Mouse (Mus musculus) intestine, postnatal 0 days (tissue): Measurements from ENCODE around the gene Nprl3. TPM values are rescaled to one million over a fixed set of nuclear protein-coding genes. Genes with fewer than 3 reads are reported as not detected.

Experiments used
- ATAC-seq: fragments of 200-750 bp; cut with Nextera tagmentation; 2 replicates; pipeline ENCODE4 v1.8.0; 2017; ENCODE audit warnings: mild to moderate bottlenecking, moderate TSS enrichment, moderate library complexity
- H3K27ac ChIP-seq: fragments of 300-500 bp; sonication (generic); 2 replicates; pipeline ENCODE4 v1.5.1; 2014; ENCODE audit warnings: mild to moderate bottlenecking, low read depth, low read length, moderate library complexity
- H3K27me3 ChIP-seq: fragments of 300-500 bp; sonication (generic); replicated peaks from 2 replicates; pipeline ENCODE4 v1.6.1; 2014; ENCODE audit warnings: low read length, mixed read lengths; ENCODE audit not compliant: control insufficient read depth, insufficient read depth
- H3K36me3 ChIP-seq: fragments of 300-500 bp; sonication (generic); 2 replicates; pipeline ENCODE4 v1.6.1; 2014; ENCODE audit warnings: mild to moderate bottlenecking, moderate library complexity; ENCODE audit not compliant: control insufficient read depth, insufficient read depth
- H3K4me1 ChIP-seq: fragments of 300-500 bp; sonication (generic); replicated peaks from 2 replicates; pipeline ENCODE4 v1.6.1; 2014; ENCODE audit warnings: antibody characterized with exemption, low read length, mixed read lengths; ENCODE audit not compliant: control insufficient read depth, insufficient read depth
- H3K4me2 ChIP-seq: fragments of 300-500 bp; sonication (generic); replicated peaks from 2 replicates; pipeline ENCODE4 v1.6.1; 2014; ENCODE audit warnings: low read depth, mild to moderate bottlenecking, moderate library complexity
- H3K4me3 ChIP-seq: fragments of 300-500 bp; sonication (generic); 2 replicates; pipeline ENCODE4 v1.5.1; 2014; ENCODE audit warnings: low read depth, low read length
- H3K9ac ChIP-seq: fragments of 300-500 bp; sonication (generic); 2 replicates; pipeline ENCODE4 v1.6.1; 2014; ENCODE audit warnings: mild to moderate bottlenecking, low read depth, low read length
- H3K9me3 ChIP-seq: fragments of 300-500 bp; sonication (generic); 2 replicates; pipeline ENCODE4 v1.6.1; 2016; ENCODE audit warnings: mixed run types; ENCODE audit not compliant: control insufficient read depth
- CTCF ChIP-seq: sonication (generic); IDR thresholded peaks from 2 replicates; pipeline ENCODE4 v1.5.1; 2016; ENCODE audit warnings: low read depth, mild to moderate bottlenecking, control low read depth, antibody characterized with exemption, moderate library complexity
- WGBS: fragments of 180-500 bp; shearing (Covaris S2); extraction: QIAGEN DNeasy Blood & Tissue Kit; methylation state at CpG from one replicate; pipeline ENCODE4 v1.1.7; 2014; 5-methylcytosine and 5-hydroxymethylcytosine counted together
- polyA plus RNA-seq: library from polyadenylated mRNA; unstranded; fragments of >200 nt; fragmentation: Nextera tagmentation; extraction: Ambion mirVana; gene quantifications from 2 replicates; pipeline ENCODE4 v1.2.1, GENCODE M21; 2015

Gene Nprl3
- polyA plus RNA-seq, 1 experiment from 2014 or later = 19.8 TPM

DNA sequence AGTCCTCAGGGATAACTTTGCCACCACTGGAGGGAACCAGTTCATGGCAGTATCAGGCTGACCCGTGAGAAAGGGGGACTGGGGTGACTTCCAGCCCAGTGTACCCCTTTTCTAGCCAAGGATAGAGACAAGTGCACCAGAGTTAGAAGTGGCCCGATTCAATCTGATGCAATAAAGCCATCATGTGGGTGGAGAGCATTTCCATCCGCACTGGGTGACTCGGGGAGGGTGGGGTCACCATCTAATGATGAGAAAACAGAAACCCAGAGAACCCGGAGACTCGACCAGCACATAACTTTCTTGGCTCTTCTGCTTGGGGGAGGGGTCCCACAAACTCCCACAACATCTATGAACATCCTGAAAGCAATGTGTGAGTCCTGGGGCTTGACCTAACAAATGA lies 70.8 kb downstream of the Nprl3 start:
- no peaks in the 10 kb centered on the region for H3K36me3 ChIP-seq
- H3K4me2 ChIP-seq = no peak overlapping the region
- WGBS = 53% methylated on average over 6 of the region's 6 CpGs
- no peaks in the 10 kb centered on the region for H3K9me3 ChIP-seq
- H3K4me1 ChIP-seq = no peaks in the 10 kb centered on the region
- no peak overlapping the region for H3K27ac ChIP-seq
- no peak for TF ChIP-seq CTCF
- ATAC-seq = no peak
- H3K9ac ChIP-seq = no peak overlapping the region
- no peak overlapping the region for H3K4me3 ChIP-seq
- H3K27me3 ChIP-seq = no peaks in the 10 kb centered on the region

DNA sequence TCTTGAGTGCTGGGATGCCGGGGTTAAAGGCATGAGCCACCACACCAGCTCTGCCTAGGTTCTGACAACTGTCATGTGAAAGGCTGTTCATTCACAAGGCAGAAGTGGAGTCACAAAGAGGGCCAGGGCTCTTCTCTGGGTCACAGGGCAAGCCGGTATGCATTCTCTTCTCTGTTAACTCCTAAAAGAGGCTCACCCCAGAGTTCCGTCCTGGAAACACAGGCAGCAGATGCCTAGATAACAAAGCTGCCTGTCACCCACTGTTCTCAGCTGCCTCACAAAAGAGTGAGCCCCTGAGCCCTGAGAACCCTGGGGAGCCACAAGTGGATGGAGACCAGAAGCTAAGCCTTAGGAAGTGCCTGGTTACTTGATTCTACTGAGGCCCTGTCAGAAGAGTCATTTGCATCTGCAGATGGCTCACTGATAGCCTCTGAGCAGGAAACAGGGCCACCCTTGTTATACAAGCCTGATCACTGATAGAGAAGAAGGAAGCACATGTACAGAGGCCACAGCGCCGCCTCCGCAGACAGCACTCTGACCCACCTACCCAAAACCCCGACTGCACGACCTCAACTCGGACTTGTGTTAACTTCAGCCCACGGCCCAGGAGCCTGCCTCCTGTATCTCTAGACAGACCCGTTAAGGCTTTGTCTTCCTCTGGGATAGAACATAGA lies 71.5 kb downstream of the Nprl3 start:
- no peak overlapping the region for H3K27ac ChIP-seq
- no peak for TF ChIP-seq CTCF
- no peak overlapping the region for H3K4me3 ChIP-seq
- no peak; the same call in 1 of the 2 replicates for ATAC-seq
- H3K9ac ChIP-seq = no peak overlapping the region
- H3K4me2 ChIP-seq = no peak overlapping the region
- no peaks in the 10 kb centered on the region for H3K4me1 ChIP-seq
- no peaks in the 10 kb centered on the region for H3K36me3 ChIP-seq
- H3K9me3 ChIP-seq = no peaks in the 10 kb centered on the region
- no peaks in the 10 kb centered on the region for H3K27me3 ChIP-seq
- WGBS = 33% methylated on average over 11 of the region's 11 CpGs

DNA sequence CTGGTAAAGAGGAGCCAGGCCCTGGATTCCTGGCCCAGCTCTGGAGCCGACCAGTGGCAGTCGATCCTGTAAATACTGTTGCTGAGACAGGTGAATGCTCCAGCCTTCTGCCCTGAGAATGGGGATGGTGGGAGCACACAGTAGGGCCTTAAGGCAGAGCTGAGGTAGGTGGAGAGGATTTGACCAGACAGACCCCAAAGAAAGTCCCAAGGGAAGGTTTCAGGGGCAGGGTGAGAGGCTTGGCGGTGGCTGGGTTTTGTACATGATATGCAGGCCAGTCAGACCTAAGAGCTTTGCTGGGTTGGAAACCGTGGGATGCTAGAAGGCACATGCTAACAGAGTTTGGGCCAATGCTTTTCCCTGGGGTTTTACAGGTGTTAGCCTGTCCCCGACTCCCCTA lies 72.9 kb downstream of the Nprl3 start:
- Histone ChIP-seq H3K9ac (no peak overlapping the region), H3K4me1 (no peaks in the 10 kb centered on the region), H3K4me3 (no peak overlapping the region), H3K27me3 (no peaks in the 10 kb centered on the region), H3K9me3 (no peaks in the 10 kb centered on the region), H3K27ac (no peak overlapping the region), H3K4me2 (no peak overlapping the region), H3K36me3 (no peaks in the 10 kb centered on the region)
- no peak for TF ChIP-seq CTCF
- no peak for ATAC-seq
- WGBS = 82% methylated on average over 5 of the region's 5 CpGs

DNA sequence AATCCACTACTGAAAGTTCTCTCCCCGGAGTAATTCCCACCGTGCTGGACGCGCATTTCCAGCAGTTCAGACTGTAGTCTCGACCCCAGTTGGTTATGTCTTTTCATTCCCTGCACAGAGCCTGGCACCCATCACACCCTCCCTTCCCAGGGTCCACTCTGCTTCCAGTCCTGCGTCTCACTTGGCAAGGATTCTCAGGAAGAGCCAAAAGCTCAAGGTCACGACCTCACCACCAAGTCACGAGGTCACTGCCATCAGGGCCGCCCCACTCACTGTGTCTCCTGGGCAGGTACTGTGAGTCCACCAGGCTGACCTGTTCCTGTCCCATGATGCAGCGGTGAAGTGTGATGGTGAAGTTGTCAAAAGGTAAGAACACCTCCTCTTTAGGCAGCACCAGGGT lies 73.4 kb downstream of the Nprl3 start:
- 79% methylated on average over 10 of the region's 10 CpGs for WGBS
- Histone ChIP-seq H3K9ac (no peak overlapping the region), H3K4me3 (no peak overlapping the region), H3K9me3 (no peaks in the 10 kb centered on the region), H3K36me3 (no peaks in the 10 kb centered on the region), H3K27me3 (no peaks in the 10 kb centered on the region), H3K27ac (no peak overlapping the region), H3K4me2 (no peak overlapping the region), H3K4me1 (no peaks in the 10 kb centered on the region)
- no peak for TF ChIP-seq CTCF
- ATAC-seq = no peak

DNA sequence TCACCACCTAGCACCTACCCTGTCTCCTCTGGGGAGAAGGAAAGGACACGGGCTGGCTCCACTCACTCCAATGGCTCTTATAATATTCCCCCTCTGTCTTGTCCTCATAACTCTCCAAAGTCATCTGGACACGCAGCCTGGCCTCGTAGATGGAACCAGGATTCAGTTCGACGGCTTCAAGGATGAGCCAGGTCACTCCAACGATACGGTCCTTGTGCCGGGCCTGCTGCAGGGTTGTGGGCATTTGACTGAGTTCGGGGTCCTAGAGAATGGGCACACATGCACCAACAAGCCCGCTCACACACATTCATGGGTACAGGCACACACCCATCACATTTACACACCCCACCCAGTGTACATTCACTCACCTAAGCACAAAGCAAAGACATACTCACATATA lies 74.4 kb downstream of the Nprl3 start:
- ATAC-seq = no peak

DNA sequence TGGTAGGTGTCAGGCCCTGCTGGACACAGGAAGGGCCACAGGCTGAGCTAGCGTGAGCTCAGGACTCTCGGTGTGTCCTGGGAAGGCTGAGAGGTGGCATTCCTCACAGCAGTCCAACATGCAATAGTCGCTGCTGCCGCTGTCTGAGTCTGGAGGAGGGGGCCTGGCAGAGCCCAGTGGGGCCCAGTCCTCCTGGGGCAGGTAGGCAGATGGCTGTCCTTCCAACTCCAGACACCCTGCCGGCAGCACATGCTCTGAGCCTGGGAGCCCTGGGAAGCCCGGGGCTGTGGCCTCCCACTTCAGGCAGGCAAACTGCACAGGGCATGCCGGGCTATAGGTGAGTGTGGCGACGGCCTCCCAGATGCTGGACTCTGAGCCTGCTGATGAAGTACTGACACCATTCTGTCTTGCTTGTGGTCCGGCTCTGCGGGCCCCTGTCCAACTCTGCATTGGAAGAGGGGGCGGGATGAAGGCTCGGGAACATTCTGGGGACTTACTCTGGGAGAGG lies 76.8 kb downstream of the Nprl3 start:
- Histone ChIP-seq H3K9me3 (no peaks in the 10 kb centered on the region), H3K4me2 (no peak overlapping the region), H3K27me3 (no peaks in the 10 kb centered on the region), H3K4me1 (no peaks in the 10 kb centered on the region), H3K9ac (no peak overlapping the region), H3K27ac (no peak overlapping the region), H3K36me3 (no peaks in the 10 kb centered on the region), H3K4me3 (no peak overlapping the region)
- TF ChIP-seq CTCF = no peak
- no peak for ATAC-seq
- 84% methylated on average over 13 of the region's 13 CpGs for WGBS

More for the DNA sequence above, 74.4 kb downstream of the Nprl3 start:
- WGBS = 84% methylated on average over 10 of the region's 10 CpGs
- H3K4me2 ChIP-seq = no peak overlapping the region
- no peaks in the 10 kb centered on the region for H3K36me3 ChIP-seq
- no peak overlapping the region for H3K9ac ChIP-seq
- H3K27me3 ChIP-seq = no peaks in the 10 kb centered on the region
- no peak for TF ChIP-seq CTCF
- no peaks in the 10 kb centered on the region for H3K9me3 ChIP-seq
- H3K4me1 ChIP-seq = no peaks in the 10 kb centered on the region
- no peak overlapping the region for H3K4me3 ChIP-seq
- H3K27ac ChIP-seq = no peak overlapping the region

DNA sequence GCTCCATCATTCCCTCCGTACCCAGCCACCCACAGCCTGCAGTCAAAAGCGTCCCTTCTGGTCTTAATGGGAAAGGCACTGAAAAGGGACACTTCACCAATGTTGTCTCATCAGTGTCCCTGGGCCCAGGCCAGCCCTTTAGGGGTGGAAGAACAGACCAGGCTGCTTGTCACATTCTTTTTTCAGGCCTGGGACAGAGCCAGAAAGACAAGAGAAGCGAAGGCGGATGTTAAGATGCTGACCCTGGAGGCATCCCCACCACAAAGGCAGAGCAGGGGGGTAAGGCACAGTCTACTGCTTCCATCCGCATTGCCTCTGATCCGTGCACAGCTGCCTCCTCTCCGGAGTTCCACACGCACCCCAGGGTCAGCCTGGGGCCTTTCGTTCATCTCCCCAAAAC lies 77.4 kb downstream of the Nprl3 start:
- Histone ChIP-seq H3K27ac (no peak overlapping the region), H3K9me3 (no peaks in the 10 kb centered on the region), H3K4me2 (no peak overlapping the region), H3K4me1 (no peaks in the 10 kb centered on the region), H3K4me3 (no peak overlapping the region), H3K27me3 (no peaks in the 10 kb centered on the region), H3K9ac (no peak overlapping the region), H3K36me3 (no peaks in the 10 kb centered on the region)
- 81% methylated on average over 9 of the region's 9 CpGs for WGBS
- no peak for TF ChIP-seq CTCF
- no peak for ATAC-seq
